Mouse (Mus musculus): ENCODE measurements around the gene Ms4a4b. TPM values are rescaled to one million over a fixed set of nuclear protein-coding genes. Genes with fewer than 3 reads are reported as not detected.

Ms4a4b gene
- total and polyA plus RNA-seq, 3 experiments = 0.59 to 2.8 (median 0.65) TPM

DNA sequence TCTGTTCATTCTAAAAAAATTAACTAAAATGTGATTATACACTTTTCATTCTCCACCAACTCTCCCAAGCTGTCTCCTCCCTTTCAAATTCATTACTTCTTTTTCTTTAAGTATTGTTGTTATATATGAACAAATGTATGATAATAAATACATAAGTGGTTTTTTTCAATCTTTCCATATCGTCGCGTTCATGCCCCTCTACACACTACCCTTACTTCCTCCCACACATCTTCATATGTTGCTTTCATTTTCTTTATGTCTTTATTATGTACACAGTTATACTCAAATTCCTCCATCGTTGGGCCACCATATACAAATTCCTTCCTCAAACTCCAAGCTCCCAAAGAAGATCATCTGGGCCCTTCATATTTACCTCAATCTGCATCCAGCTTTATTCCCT lies 58.0 kb downstream of the Ms4a4b start:
- Histone ChIP-seq H3K4me3 (no peak overlapping the region), H3K9ac (ENCODE audit: low read depth, low read length) (no peak overlapping the region), H3K79me2 (replicated peaks; ENCODE audit: control insufficient read depth, insufficient read depth, low read length) (no peaks in the 10 kb centered on the region), H3K36me3 (ENCODE audit: control insufficient read depth, insufficient read depth, low read length) (no peaks in the 10 kb centered on the region), H3K27me3 (ENCODE audit: control insufficient read depth, insufficient read depth, low read length) (no peaks in the 10 kb centered on the region), H3K4me1 (ENCODE audit: control insufficient read depth, insufficient read depth, low read length) (no peaks in the 10 kb centered on the region), H3K27ac (no peak overlapping the region)
- intact Hi-C loops (cut with DNase I) = loop anchor here (2.0 kb wide), 1 partner anchor 47 kb away; no protein-coding TSS in a partner anchor
- WGBS = 69% methylated on average over 4 of the region's 4 CpGs
- TF ChIP-seq POLR2A (IDR thresholded peaks at IDR 0.05; ENCODE audit: insufficient read depth, low read depth, low read length) (no peak), EP300 (IDR thresholded peaks at IDR 0.05; ENCODE audit: insufficient read depth, low read depth, low read length) (no peak), CTCF (IDR thresholded peaks at IDR 0.05) (no peak)
- DNase-seq = no peak

DNA sequence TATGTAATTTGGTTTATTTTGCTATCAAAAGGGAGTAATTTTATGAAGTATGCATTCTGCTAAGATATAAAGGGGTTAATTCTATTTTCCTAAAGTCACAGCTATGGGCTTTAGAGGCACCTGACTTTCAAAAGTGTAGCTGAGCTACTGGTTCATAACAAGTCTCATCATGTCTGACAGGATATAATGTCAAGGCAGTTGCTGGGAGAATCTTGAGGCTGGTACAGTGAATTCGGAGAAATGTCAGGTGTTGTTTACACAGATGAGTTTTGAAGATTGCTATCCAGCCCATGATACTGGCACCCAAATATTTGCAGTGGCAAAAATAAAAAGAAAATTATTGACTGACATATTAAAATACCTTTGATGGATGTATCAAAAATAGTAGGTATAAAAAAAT lies 61.5 kb downstream of the Ms4a4b start:
- intact Hi-C loops (cut with DNase I) = no loop called here
- Histone ChIP-seq H3K36me3 (ENCODE audit: control insufficient read depth, insufficient read depth, low read length) (no peaks in the 10 kb centered on the region), H3K79me2 (replicated peaks; ENCODE audit: control insufficient read depth, insufficient read depth, low read length) (no peaks in the 10 kb centered on the region), H3K9ac (ENCODE audit: low read depth, low read length) (no peak overlapping the region), H3K27me3 (ENCODE audit: control insufficient read depth, insufficient read depth, low read length) (no peaks in the 10 kb centered on the region), H3K27ac (no peak overlapping the region), H3K4me1 (ENCODE audit: control insufficient read depth, insufficient read depth, low read length) (no peaks in the 10 kb centered on the region), H3K4me3 (no peak overlapping the region)
- WGBS = 74% methylated on average over 1 of the region's 1 CpGs
- TF ChIP-seq CTCF (IDR thresholded peaks at IDR 0.05) (no peak), POLR2A (IDR thresholded peaks at IDR 0.05; ENCODE audit: insufficient read depth, low read depth, low read length) (no peak), EP300 (IDR thresholded peaks at IDR 0.05; ENCODE audit: insufficient read depth, low read depth, low read length) (no peak)
- DNase-seq = no peak

DNA sequence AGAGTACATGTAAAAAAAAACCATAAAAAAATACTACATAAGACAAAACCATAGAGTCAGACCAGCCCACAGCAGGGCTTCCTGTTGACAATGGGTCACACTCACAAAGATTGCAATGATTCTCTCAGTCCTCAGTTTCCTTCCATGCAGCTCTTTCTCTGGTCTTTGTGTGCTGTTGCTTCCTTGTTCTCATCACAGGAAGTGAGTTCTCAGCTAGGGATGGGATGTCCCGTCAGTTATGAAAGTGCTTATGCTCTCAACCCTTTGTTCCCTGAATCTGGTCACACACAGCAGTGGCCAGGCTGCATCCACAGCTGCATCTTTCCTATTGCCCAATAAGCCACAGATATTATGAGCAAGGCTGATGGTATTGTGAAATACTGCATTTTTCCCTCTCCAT lies 70.1 kb downstream of the Ms4a4b start:
- 21% methylated on average over 1 of the region's 1 CpGs for WGBS
- Histone ChIP-seq H3K4me3 (no peak overlapping the region), H3K9ac (ENCODE audit: low read depth, low read length) (no peak overlapping the region), H3K79me2 (replicated peaks; ENCODE audit: control insufficient read depth, insufficient read depth, low read length) (no peaks in the 10 kb centered on the region), H3K4me1 (ENCODE audit: control insufficient read depth, insufficient read depth, low read length) (peaks cover 5% of the 10 kb centered on the region), H3K36me3 (ENCODE audit: control insufficient read depth, insufficient read depth, low read length) (no peaks in the 10 kb centered on the region), H3K27me3 (ENCODE audit: control insufficient read depth, insufficient read depth, low read length) (no peaks in the 10 kb centered on the region), H3K27ac (peak overlapping the region; percentile 20; the same call in 1 of the 2 replicates)
- DNase-seq = no peak
- TF ChIP-seq EP300 (IDR thresholded peaks at IDR 0.05; ENCODE audit: insufficient read depth, low read depth, low read length) (peak; percentile 72; the same call in 1 of the 2 replicates), POLR2A (IDR thresholded peaks at IDR 0.05; ENCODE audit: insufficient read depth, low read depth, low read length) (0 out of 2 replicates have a peak, but pooled peaks have one; percentile 36), CTCF (IDR thresholded peaks at IDR 0.05) (no peak)
- intact Hi-C loops (cut with DNase I) = no loop called here

DNA sequence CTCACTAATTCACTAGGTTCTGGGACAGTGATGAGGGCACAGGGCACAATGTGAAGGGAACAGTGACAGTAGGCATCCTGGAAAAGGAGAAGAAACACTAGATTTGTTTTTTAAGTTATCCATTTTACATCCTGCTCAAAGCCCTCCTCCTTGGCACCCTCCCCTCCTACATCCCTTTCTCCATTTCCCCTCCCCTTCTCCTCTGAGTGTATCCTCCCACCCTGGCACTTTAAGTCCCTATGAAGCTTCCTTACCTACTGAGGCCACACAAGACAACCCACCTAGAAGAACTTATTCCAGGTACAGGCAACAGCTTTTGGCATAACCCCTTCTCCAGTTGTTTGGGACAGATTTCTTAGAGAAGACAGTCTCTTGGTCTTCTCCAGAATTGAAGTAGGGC lies 72.9 kb downstream of the Ms4a4b start, which contains the start of gene Ms4a6b:
Ms4a6b (plus strand) TSS at position 267 of the 400 bp plus-strand sequence.
- intact Hi-C loops (cut with DNase I) = no loop called here
- Histone ChIP-seq H3K79me2 (replicated peaks; ENCODE audit: control insufficient read depth, insufficient read depth, low read length) (no peaks in the 10 kb centered on the region), H3K36me3 (ENCODE audit: control insufficient read depth, insufficient read depth, low read length) (no peaks in the 10 kb centered on the region), H3K27ac (no peak within 1 kb of the TSS), H3K27me3 (ENCODE audit: control insufficient read depth, insufficient read depth, low read length) (no peaks in the 10 kb centered on the region), H3K4me1 (ENCODE audit: control insufficient read depth, insufficient read depth, low read length) (peaks cover 5% of the 10 kb centered on the region), H3K9ac (ENCODE audit: low read depth, low read length) (no peak within 1 kb of the TSS), H3K4me3 (no peak within 1 kb of the TSS)
- TF ChIP-seq CTCF (IDR thresholded peaks at IDR 0.05) (no peak), POLR2A (IDR thresholded peaks at IDR 0.05; ENCODE audit: insufficient read depth, low read depth, low read length) (no peak), EP300 (IDR thresholded peaks at IDR 0.05; ENCODE audit: insufficient read depth, low read depth, low read length) (no peak)
- no peak for DNase-seq

Other genes starting within 250 kb of the Ms4a4b start
- not detected for gene Ms4a13, start 246.8 kb upstream of the Ms4a4b start, total RNA-seq (2021)
- gene Ms4a13, start 246.8 kb upstream of the Ms4a4b start, polyA plus RNA-seq (2012; rRNA removed) = not detected in 2 replicates
- not detected for gene Ms4a12, start 211.1 kb upstream of the Ms4a4b start, total RNA-seq (2021)
- gene Ms4a12, start 211.1 kb upstream of the Ms4a4b start, polyA plus RNA-seq (2012; rRNA removed) = not detected in 2 replicates
- gene Ms4a1, start 177.3 kb upstream of the Ms4a4b start, total RNA-seq (2021) = under 1 TPM; 0.47 to 0.73 TPM
- 0.50 and 1.1 TPM in 2 replicates for gene Ms4a1, start 177.3 kb upstream of the Ms4a4b start, polyA plus RNA-seq (2012; rRNA removed)
- gene Ms4a5, start 159.7 kb upstream of the Ms4a4b start, total RNA-seq (2021) = not detected
- gene Ms4a5, start 159.7 kb upstream of the Ms4a4b start, polyA plus RNA-seq (2012; rRNA removed) = not detected in 2 replicates
- gene Ms4a14, start 129.1 kb upstream of the Ms4a4b start, total RNA-seq (2021) = not detected
- gene Ms4a14, start 129.1 kb upstream of the Ms4a4b start, polyA plus RNA-seq (2012; rRNA removed) = 0.25 and 0.32 TPM in 2 replicates
- gene Ms4a7, start 107.4 kb upstream of the Ms4a4b start, total RNA-seq (2021) = 1 to 10 TPM in 1 of 2 experiments, under 1 TPM in 1; 0.76 to 1.0 TPM
- gene Ms4a7, start 107.4 kb upstream of the Ms4a4b start, polyA plus RNA-seq (2012; rRNA removed) = 2.1 and 2.2 TPM in 2 replicates
- 1 to 10 TPM; 5.7 to 8.0 TPM for gene Ms4a4a, start 68.0 kb upstream of the Ms4a4b start, total RNA-seq (2021)
- gene Ms4a4a, start 68.0 kb upstream of the Ms4a4b start, polyA plus RNA-seq (2012; rRNA removed) = 0.35 and 1.5 TPM in 2 replicates
- gene Ms4a4c, start 38.8 kb upstream of the Ms4a4b start, total RNA-seq (2021) = under 1 TPM; 0.77 to 0.84 TPM
- 0.18 and 1.2 TPM in 2 replicates for gene Ms4a4c, start 38.8 kb upstream of the Ms4a4b start, polyA plus RNA-seq (2012; rRNA removed)
- gene Ms4a6c, start 25.8 kb downstream of the Ms4a4b start, total RNA-seq (2021) = 1 to 10 TPM; 8.1 to 9.1 TPM
- 3.9 and 4.0 TPM in 2 replicates for gene Ms4a6c, start 25.8 kb downstream of the Ms4a4b start, polyA plus RNA-seq (2012; rRNA removed)
- gene Gm8369, start 42.4 kb downstream of the Ms4a4b start, total RNA-seq (2021) = under 1 TPM in 1 of 2 experiments, not detected in 1; 0.32 TPM
- gene Gm8369, start 42.4 kb downstream of the Ms4a4b start, polyA plus RNA-seq (2012; rRNA removed) = 1.4 and 1.7 TPM in 2 replicates
- 1 to 10 TPM; 5.1 to 9.3 TPM for gene Ms4a6b, start 73.0 kb downstream of the Ms4a4b start, total RNA-seq (2021)
- gene Ms4a6b, start 73.0 kb downstream of the Ms4a4b start, polyA plus RNA-seq (2012; rRNA removed) = 3.1 and 4.5 TPM in 2 replicates
- 1 to 10 TPM; 6.9 to 8.0 TPM for gene Ms4a4d, start 93.2 kb downstream of the Ms4a4b start, total RNA-seq (2021)
- 16.0 and 19.6 TPM in 2 replicates for gene Ms4a4d, start 93.2 kb downstream of the Ms4a4b start, polyA plus RNA-seq (2012; rRNA removed)
- gene Ms4a6d, start 161.3 kb downstream of the Ms4a4b start, total RNA-seq (2021) = 1 to 10 TPM; 3.6 to 3.9 TPM
- gene Ms4a6d, start 161.3 kb downstream of the Ms4a4b start, polyA plus RNA-seq (2012; rRNA removed) = 1.8 and 2.7 TPM in 2 replicates
- gene Ms4a2, start 180.2 kb downstream of the Ms4a4b start, total RNA-seq (2021) = under 1 TPM in 1 of 2 experiments, not detected in 1; 0.16 TPM
- 0.12 and 0.18 TPM in 2 replicates for gene Ms4a2, start 180.2 kb downstream of the Ms4a4b start, polyA plus RNA-seq (2012; rRNA removed)
- gene Ms4a3, start 197.3 kb downstream of the Ms4a4b start, total RNA-seq (2021) = not detected
- gene Ms4a3, start 197.3 kb downstream of the Ms4a4b start, polyA plus RNA-seq (2012; rRNA removed) = not detected in 2 replicates
- not detected for gene Oosp2, start 217.0 kb downstream of the Ms4a4b start, total RNA-seq (2021)
- gene Oosp2, start 217.0 kb downstream of the Ms4a4b start, polyA plus RNA-seq (2012; rRNA removed) = not detected in 2 replicates
- gene Oosp1, start 247.6 kb downstream of the Ms4a4b start, total RNA-seq (2021) = not detected
- gene Oosp1, start 247.6 kb downstream of the Ms4a4b start, polyA plus RNA-seq (2012; rRNA removed) = not detected in 2 replicates